Mouse (Mus musculus) brain, embryonic 14.5 days (tissue): ENCODE measurements around the gene Tnk1.

Experiments used
- CTCF ChIP-seq: fragments of 200-500 bp; IDR thresholded peaks from 2 replicates; pipeline ENCODE4 v1.5.1; 2012; ENCODE audit warnings: inconsistent platforms, mild to moderate bottlenecking, moderate library complexity, borderline replicate concordance; ENCODE audit not compliant: insufficient read depth, insufficient read length; ENCODE audit errors: extremely low read depth
- POLR2A ChIP-seq: fragments of 200-500 bp; IDR thresholded peaks from 2 replicates; pipeline ENCODE4 v1.6.1; 2012; ENCODE audit warnings: mild to moderate bottlenecking, inconsistent platforms, borderline replicate concordance; ENCODE audit not compliant: poor library complexity, insufficient read depth, insufficient read length, severe bottlenecking; ENCODE audit errors: extremely low read depth

DNA sequence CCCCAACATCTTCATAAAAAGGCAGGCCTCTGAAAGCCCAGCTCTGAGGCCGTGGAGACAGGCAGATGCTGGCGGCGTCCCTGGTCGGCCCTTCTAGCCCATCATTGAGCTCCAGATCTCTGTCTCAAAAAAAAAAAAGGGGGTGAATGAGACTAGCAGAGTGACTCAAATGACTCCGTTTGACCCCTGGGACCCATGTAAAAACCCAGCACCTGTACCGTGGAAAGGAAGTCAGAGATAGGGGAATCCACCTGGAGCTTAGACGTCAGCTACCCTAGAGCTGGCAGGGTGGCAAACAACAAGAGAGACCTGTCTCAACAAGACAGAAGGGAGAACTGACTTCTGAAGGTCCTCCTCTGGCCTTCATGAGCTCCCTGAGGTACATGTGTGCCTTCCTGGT, 13.3 kb upstream of the Tnk1 start:
- TF ChIP-seq CTCF (no peak), POLR2A (no peak)
